Mouse (Mus musculus) urinary bladder, adult 2 months (tissue): ENCODE data around the gene Hoxd10. TPM values are rescaled to one million over a fixed set of nuclear protein-coding genes. Genes with fewer than 3 reads are reported as not detected.

Experiments
- DNase-seq: peaks from one replicate; pipeline ENCODE4 v3.0.0; 2022; ENCODE audit warnings: low spot score
- polyA plus RNA-seq: library from polyadenylated mRNA; depleted of rRNA; stranded (reverse); fragments of >200 nt; gene quantifications from 2 replicates; pipeline ENCODE4 v1.2.3, GENCODE M21; 2012

The Hoxd10 gene
- polyA plus RNA-seq, 1 experiment, result 13.5 TPM

GRCm38 (mm10) chr2:74695813-74696430 lies 4.2 kb downstream of the Hoxd10 start:
- DNase-seq, result no peak

- DNase-seq, result no peak
Measured at GRCm38 (mm10) chr2:74696442-74697335, 5.0 kb downstream of the Hoxd10 start.

- DNase-seq, result peak; percentile 83
Measured at GRCm38 (mm10) chr2:74697567-74698121, 5.9 kb downstream of the Hoxd10 start, which contains the start of gene Hoxd9. Gene Hoxd9, plus strand, starts transcription at chr2:74697727.

- peak; percentile 61 for DNase-seq
Measured at GRCm38 (mm10) chr2:74698201-74699052, 6.7 kb downstream of the Hoxd10 start.

- DNase-seq, result no peak
Measured at GRCm38 (mm10) chr2:74699053-74699430, 7.3 kb downstream of the Hoxd10 start.

- DNase-seq, result no peak
Measured at GRCm38 (mm10) chr2:74699664-74700545, 8.2 kb downstream of the Hoxd10 start.

GRCm38 (mm10) chr2:74700546-74701112 lies 8.9 kb downstream of the Hoxd10 start:
- no peak for DNase-seq

- DNase-seq, result no peak
Measured at GRCm38 (mm10) chr2:74701949-74702819, 10.5 kb downstream of the Hoxd10 start.

GRCm38 (mm10) chr2:74702820-74703219 lies 11.1 kb downstream of the Hoxd10 start:
- DNase-seq, result no peak

- no peak for DNase-seq
Measured at GRCm38 (mm10) chr2:74703317-74703716, 11.6 kb downstream of the Hoxd10 start.

- no peak for DNase-seq
Measured at GRCm38 (mm10) chr2:74703720-74704392, 12.1 kb downstream of the Hoxd10 start.

GRCm38 (mm10) chr2:74704393-74704998 lies 12.8 kb downstream of the Hoxd10 start, which contains the start of gene Hoxd8:
Gene Hoxd8, plus strand, starts transcription at chr2:74704615.
- DNase-seq, result peak; percentile 84

- DNase-seq, result no peak
Measured at GRCm38 (mm10) chr2:74704999-74705466, 13.3 kb downstream of the Hoxd10 start.

GRCm38 (mm10) chr2:74705467-74706089 lies 13.9 kb downstream of the Hoxd10 start:
- no peak for DNase-seq

- DNase-seq, result no peak
Measured at GRCm38 (mm10) chr2:74706393-74706960, 14.8 kb downstream of the Hoxd10 start.

- DNase-seq, result no peak
Measured at GRCm38 (mm10) chr2:74707599-74707998, 15.9 kb downstream of the Hoxd10 start.

- no peak for DNase-seq
Measured at GRCm38 (mm10) chr2:74708676-74709075, 17.0 kb downstream of the Hoxd10 start.
